Mouse (Mus musculus) urinary bladder, postnatal 14 days (tissue): ENCODE measurements at regions not wholly inside any gene's neighbourhood (a gene's known extent, or its start where the extent isn't known, plus 50 kb on each side); places are given as distances from the start of the nearest gene placed in this dataset.

Experiments
- DNase-seq: peaks from one replicate; pipeline ENCODE4 v3.0.0; 2021; ENCODE audit warnings: low spot score

- DNase-seq = no peak
Observed at GRCm38 (mm10) chr1:61321513-61322145, 317.0 kb upstream of the Pard3b start.

- no peak for DNase-seq
Observed at GRCm38 (mm10) chr1:61331456-61331855, 307.2 kb upstream of the Pard3b start.

DNA sequence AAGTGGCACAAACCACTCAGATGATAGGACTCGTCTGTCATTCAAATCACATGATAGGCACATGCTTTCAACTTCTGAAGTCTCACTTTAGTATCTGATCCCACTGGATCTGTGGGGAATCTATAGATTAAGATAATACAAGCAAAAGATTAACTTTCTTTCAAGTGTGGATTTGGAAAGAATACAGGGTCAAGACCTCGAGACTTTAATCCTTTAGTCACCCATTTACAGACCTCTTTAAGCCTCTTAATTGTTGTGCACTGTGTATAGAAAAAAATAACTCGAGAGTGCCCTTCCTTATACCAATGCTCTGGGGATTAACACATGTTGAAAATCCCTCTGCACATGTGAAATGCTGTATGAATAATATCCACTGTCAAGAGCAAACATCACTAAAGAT is 306.7 kb upstream of the Pard3b start:
- no peak for DNase-seq

- DNase-seq = no peak
Observed at GRCm38 (mm10) chr1:61336367-61336766, 302.3 kb upstream of the Pard3b start.

DNA sequence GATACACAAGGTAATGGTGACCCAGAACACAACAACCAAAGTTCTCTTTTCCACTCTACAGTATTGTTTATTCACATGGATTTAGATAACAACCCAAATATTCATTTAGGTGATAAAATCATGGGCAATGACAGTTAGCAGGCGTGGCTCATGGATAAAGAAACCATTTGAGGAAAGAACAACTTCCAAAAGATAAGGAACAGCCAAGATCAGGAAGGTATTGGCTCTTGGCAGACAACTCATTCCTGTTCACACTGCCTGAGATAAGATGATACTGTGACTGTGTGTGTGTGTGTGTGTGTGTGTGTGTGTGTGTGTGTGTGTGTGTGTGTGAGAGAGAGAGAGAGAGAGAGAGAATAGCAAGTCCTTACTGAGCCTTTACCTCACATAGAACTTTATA is 285.7 kb upstream of the Pard3b start:
- DNase-seq = no peak

DNA sequence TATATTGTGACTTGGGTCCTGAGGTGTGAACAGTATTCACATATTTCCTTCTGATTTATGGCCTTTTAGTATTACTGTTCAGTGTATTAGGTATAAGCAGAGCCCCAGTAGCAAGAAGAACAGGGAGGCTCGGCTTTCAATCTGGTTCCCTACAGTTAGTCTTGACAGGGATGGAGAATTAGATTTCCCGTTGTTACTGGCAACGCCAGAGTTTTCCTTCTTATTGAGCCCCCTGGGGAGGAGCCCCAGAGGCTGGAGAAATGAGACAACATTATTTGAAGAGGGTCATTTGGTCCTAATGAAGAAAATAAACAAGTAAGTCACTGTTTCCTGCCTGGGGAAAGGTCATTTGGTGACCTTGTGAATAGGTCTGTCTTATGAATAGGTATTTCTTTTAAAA is 285.1 kb upstream of the Pard3b start:
- no peak for DNase-seq

DNA sequence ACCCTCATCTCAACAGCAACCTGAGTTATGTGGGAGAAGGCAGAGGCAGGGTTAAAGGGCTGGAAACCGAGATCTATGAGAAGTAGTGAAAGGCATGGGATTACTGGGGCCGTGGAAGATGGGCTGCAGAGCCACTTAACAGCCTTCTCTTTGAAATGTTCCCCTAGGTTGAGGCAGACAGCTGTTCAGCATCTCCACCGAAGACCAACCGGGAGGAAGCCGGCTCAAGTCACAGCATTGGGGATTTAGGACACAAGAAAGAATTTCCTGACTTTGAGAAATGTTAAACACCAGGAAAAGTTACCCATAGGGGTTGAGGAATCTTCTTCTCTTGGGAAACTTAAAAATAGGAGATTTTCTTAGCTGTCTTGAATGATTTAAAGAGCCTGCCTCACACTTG is 283.4 kb upstream of the Pard3b start:
- no peak for DNase-seq

- no peak for DNase-seq
Observed at GRCm38 (mm10) chr1:61359011-61359930, 279.4 kb upstream of the Pard3b start.

GRCm38 (mm10) chr1:61372581-61372980 is 266.0 kb upstream of the Pard3b start:
- no peak for DNase-seq

GRCm38 (mm10) chr1:61373661-61374491 is 264.7 kb upstream of the Pard3b start:
- no peak for DNase-seq

DNA sequence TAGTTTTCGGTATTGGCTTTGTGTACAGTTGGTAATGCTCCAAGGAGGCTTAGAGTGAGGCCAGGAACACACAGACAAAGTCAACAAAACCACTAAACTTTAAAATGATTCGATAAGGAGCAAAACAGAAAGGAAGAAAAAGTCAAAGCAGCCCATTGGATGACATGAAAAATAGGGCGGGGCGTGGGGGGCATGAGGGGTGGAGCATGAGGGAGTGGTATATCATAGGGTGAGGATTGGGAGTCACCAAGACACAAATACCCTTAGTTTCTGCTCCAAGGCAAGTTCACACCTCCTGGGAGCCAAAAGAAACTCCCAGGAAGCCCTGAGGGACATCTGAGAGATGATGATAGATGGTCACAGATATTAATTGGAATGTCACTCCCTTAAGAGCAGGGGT is 262.2 kb upstream of the Pard3b start:
- DNase-seq = no peak

DNA sequence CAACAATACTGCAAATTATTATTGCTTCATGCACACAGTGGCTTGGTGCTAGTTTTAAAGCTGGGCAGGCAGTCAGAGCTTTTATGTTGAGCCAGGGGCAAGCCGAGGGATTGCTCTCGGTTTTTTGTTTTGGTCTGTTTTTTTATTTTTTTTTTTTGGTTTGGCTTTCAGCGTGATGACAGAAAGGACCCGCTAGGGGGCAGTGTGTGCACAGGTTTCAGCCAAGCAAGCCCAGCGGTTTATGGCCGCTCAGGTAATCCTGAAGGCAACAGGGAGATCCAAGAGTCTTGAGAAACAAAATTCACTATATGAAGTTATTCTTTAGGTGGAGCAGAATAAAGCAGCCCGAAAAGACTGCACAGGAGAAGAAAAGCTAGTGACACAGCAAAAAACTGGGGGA is 261.6 kb upstream of the Pard3b start:
- peak; percentile 73 for DNase-seq

DNA sequence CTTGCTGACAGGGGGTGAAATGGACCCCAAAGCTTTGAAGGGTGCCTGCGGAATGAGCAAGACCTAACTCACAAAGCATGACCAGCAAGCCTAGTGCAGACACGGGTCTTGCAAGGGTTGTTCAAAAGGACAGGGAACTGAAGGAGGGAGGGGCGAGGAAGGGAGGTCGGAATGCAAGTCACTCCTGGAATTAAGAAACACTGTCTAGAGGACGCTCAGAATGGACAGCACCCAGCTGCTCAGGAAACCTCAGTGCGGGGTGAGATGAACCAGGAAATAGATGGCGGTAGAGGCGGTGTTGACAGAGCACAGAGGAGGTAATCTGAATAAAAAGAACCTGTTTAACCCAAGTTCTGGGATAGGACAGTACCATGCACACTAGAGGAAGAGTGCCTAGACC is 260.4 kb upstream of the Pard3b start:
- no peak for DNase-seq

- no peak for DNase-seq
Observed at GRCm38 (mm10) chr1:61379771-61380517, 258.7 kb upstream of the Pard3b start.

- DNase-seq = no peak
Observed at GRCm38 (mm10) chr1:61387587-61387986, 251.0 kb upstream of the Pard3b start.

DNA sequence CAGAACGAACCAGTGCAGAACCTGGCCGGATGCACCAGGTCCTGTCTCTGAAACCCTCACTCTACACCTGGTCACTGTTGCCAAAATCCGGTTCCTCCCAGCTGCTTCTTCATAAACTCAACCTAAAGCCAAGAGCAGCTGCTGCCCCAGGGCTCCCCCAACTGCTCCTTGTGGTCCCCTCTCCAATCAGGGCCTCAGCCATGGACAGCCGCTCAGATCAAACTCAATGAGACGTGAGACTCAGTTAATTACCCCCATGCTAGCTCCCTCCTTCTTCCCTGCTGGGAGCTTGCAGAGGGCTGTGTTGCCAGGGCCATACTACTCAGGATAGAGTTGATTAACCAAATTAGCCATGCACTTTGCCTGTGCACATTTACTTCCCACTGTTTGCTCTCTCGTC is 240.8 kb upstream of the Pard3b start:
- no peak for DNase-seq

DNA sequence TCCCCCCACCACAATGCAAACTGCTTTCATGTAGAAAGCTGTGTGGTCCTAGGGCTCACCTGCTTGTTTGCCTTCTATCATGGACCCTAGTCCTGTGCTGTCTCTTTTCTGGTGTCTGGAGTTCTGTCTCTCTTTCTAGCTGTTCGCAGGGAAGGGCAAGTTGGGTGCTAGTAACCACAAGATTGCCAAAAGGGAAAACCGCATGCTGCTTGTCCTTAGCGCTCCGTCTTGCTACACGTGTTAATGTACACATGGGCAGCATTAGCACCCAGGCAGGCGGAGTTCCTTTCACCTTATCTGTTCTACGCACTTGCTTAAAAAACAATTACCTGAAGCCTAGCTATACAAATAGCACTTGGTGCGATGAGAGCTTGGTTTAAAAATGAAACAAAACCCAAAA is 236.3 kb upstream of the Pard3b start:
- DNase-seq = no peak

DNA sequence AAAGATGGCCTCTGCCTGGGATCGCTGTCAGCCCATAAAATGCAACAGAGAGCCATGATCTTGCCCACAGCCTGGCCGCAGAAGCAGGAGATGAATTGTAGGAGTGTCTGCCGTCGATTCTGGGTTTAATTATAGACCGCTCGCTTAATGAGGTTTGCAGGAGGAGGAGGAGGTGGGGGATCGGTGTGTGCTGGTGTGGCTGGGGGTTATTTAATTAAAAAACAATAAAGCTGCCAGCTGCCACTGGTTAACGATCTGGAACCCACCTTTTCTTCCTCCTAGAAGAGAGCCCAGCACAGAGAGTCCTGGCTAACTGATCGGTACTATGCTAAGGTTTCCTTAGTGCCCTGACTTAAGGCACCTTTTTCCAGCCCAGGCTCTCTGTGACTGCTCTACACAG is 231.4 kb upstream of the Pard3b start:
- no peak for DNase-seq

- no peak for DNase-seq
Observed at GRCm38 (mm10) chr1:61414772-61415171, 223.9 kb upstream of the Pard3b start.

DNA sequence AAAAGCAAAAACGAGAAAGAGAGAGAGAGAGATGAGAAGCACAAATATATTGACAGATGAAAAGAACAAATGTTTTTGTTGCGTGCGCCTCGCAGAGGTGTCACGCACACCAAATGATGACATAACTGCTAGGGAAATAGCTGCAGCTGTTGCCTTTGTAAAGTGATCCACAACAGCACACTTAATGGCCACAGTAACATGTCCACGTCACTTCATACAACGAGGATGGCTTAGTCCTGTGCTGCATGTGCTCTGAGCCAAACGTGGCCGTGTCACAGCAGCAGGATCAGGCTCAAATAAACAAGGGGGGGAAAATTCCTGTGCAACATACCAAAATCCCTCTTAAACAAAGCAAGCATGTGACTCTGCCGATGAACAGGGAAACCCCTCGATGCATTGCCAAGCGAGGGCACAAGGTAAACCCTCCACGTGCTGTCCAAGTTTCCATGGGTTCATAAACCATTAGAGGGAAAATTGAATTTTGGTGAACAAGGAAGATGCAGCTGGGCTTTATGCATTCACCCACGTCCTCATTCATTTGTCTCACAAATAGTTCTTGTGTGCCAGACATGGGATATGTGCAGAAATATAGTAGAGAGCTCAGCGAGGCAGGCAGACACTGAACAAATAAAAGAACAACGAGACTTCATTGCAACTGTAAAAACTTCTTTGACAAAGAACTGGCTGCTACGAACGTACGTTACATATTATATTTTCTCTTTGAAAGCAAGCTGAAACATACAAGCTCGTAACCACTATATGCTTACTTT is 223.0 kb upstream of the Pard3b start:
- DNase-seq = no peak

DNA sequence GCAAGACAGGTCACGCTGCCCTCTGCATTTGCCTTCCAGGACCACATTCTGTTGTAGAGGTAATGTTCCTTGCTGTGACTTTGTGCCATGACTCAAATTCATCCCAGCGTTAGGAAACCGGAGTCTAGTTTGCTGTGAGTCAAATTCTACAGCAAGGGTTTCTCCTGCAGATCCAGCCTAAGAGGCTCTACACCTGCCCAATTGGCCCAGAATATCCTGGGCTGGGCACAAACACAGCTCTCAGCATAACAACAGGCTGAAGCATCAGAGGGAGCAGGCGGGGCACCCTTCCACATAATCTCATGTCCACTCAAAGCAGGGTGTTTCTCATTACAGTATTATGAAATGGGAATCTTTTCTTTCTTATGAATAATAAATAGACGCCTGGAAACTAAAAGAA is 220.2 kb upstream of the Pard3b start:
- DNase-seq = peak; percentile 36
